Mouse (Mus musculus): ENCODE data around the gene Pik3cb. TPM values are rescaled to one million over a fixed set of nuclear protein-coding genes. Genes with fewer than 3 reads are reported as not detected.

The Pik3cb gene
- polyA plus RNA-seq, 1 experiment, result 55.5 TPM

GRCm38 (mm10) chr9:99016301-99016700 is 124.1 kb downstream of the Pik3cb start:
- Histone ChIP-seq H3K27ac (ENCODE audit: insufficient read depth, low read length) (no peak overlapping the region), H3K9me3 (replicated peaks; ENCODE audit: control insufficient read depth, insufficient read depth, low read length, poor library complexity, severe bottlenecking) (no peaks in the 10 kb centered on the region), H3K4me1 (ENCODE audit: control insufficient read depth, insufficient read depth, low read length) (no peaks in the 10 kb centered on the region)

DNA sequence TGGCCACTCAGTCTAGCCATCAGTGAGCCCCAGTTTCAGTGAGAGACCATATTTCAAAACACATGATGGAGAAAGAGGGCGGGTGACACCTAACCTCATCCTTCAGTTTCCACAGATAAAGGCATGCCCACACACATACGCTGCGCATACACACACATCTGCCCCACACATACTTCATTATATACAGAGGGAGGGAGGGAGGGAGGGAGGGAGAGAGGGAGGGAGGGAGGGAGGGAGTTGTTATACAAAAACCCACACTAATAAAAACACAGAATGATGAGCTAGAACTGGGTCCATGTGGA is 130.6 kb downstream of the Pik3cb start:
- TF ChIP-seq POLR2A (IDR thresholded peaks at IDR 0.05; ENCODE audit: insufficient read depth, low read length), result no peak
- no peak for TF ChIP-seq CTCF (IDR thresholded peaks at IDR 0.05; ENCODE audit: low read depth, low read length)
- no peak for TF ChIP-seq EP300 (IDR thresholded peaks at IDR 0.05; ENCODE audit: insufficient read depth, low read depth, low read length)
- Histone ChIP-seq H3K9me3 (replicated peaks; ENCODE audit: control insufficient read depth, insufficient read depth, low read length, poor library complexity, severe bottlenecking) (no peaks in the 10 kb centered on the region), H3K27me3 (ENCODE audit: control insufficient read depth, insufficient read depth, low read length, poor library complexity, severe bottlenecking) (no peaks in the 10 kb centered on the region), H3K36me3 (ENCODE audit: control insufficient read depth, insufficient read depth, low read length, poor library complexity, severe bottlenecking) (no peaks in the 10 kb centered on the region), H3K9ac (ENCODE audit: low read depth, poor library complexity, severe bottlenecking) (no peak overlapping the region), H3K4me3 (ENCODE audit: low read depth, low read length) (no peak overlapping the region), H3K4me1 (ENCODE audit: control insufficient read depth, insufficient read depth, low read length) (no peaks in the 10 kb centered on the region), H3K27ac (ENCODE audit: insufficient read depth, low read length) (no peak overlapping the region)

More at GRCm38 (mm10) chr9:99016301-99016700, 124.1 kb downstream of the Pik3cb start:
- Histone ChIP-seq H3K36me3 (ENCODE audit: control insufficient read depth, insufficient read depth, low read length, poor library complexity, severe bottlenecking) (no peaks in the 10 kb centered on the region), H3K9ac (ENCODE audit: low read depth, poor library complexity, severe bottlenecking) (no peak overlapping the region), H3K27me3 (ENCODE audit: control insufficient read depth, insufficient read depth, low read length, poor library complexity, severe bottlenecking) (no peaks in the 10 kb centered on the region), H3K4me3 (ENCODE audit: low read depth, low read length) (no peak overlapping the region)
- TF ChIP-seq CTCF (IDR thresholded peaks at IDR 0.05; ENCODE audit: low read depth, low read length) (no peak), POLR2A (IDR thresholded peaks at IDR 0.05; ENCODE audit: insufficient read depth, low read length) (no peak), EP300 (IDR thresholded peaks at IDR 0.05; ENCODE audit: insufficient read depth, low read depth, low read length) (no peak)

- H3K9ac ChIP-seq (ENCODE audit: low read depth, poor library complexity, severe bottlenecking), result no peak overlapping the region
Measured at GRCm38 (mm10) chr9:99009069-99009897, 131.1 kb downstream of the Pik3cb start.

GRCm38 (mm10) chr9:99001326-99001725 is 139.1 kb downstream of the Pik3cb start:
- Histone ChIP-seq H3K9ac (ENCODE audit: low read depth, poor library complexity, severe bottlenecking) (no peak overlapping the region), H3K27ac (ENCODE audit: insufficient read depth, low read length) (no peak overlapping the region), H3K27me3 (ENCODE audit: control insufficient read depth, insufficient read depth, low read length, poor library complexity, severe bottlenecking) (no peaks in the 10 kb centered on the region), H3K9me3 (replicated peaks; ENCODE audit: control insufficient read depth, insufficient read depth, low read length, poor library complexity, severe bottlenecking) (no peaks in the 10 kb centered on the region), H3K4me1 (ENCODE audit: control insufficient read depth, insufficient read depth, low read length) (no peaks in the 10 kb centered on the region), H3K4me3 (ENCODE audit: low read depth, low read length) (no peak overlapping the region), H3K36me3 (ENCODE audit: control insufficient read depth, insufficient read depth, low read length, poor library complexity, severe bottlenecking) (no peaks in the 10 kb centered on the region)
- no peak for TF ChIP-seq CTCF (IDR thresholded peaks at IDR 0.05; ENCODE audit: low read depth, low read length)
- no peak for TF ChIP-seq EP300 (IDR thresholded peaks at IDR 0.05; ENCODE audit: insufficient read depth, low read depth, low read length)
- no peak for TF ChIP-seq POLR2A (IDR thresholded peaks at IDR 0.05; ENCODE audit: insufficient read depth, low read length)

More at GRCm38 (mm10) chr9:99009069-99009897, 131.1 kb downstream of the Pik3cb start:
- Histone ChIP-seq H3K4me3 (ENCODE audit: low read depth, low read length) (no peak overlapping the region), H3K27ac (ENCODE audit: insufficient read depth, low read length) (no peak overlapping the region), H3K36me3 (ENCODE audit: control insufficient read depth, insufficient read depth, low read length, poor library complexity, severe bottlenecking) (no peaks in the 10 kb centered on the region), H3K4me1 (ENCODE audit: control insufficient read depth, insufficient read depth, low read length) (no peaks in the 10 kb centered on the region), H3K9me3 (replicated peaks; ENCODE audit: control insufficient read depth, insufficient read depth, low read length, poor library complexity, severe bottlenecking) (no peaks in the 10 kb centered on the region), H3K27me3 (ENCODE audit: control insufficient read depth, insufficient read depth, low read length, poor library complexity, severe bottlenecking) (no peaks in the 10 kb centered on the region)
- no peak for TF ChIP-seq CTCF (IDR thresholded peaks at IDR 0.05; ENCODE audit: low read depth, low read length)
- no peak for TF ChIP-seq EP300 (IDR thresholded peaks at IDR 0.05; ENCODE audit: insufficient read depth, low read depth, low read length)
- TF ChIP-seq POLR2A (IDR thresholded peaks at IDR 0.05; ENCODE audit: insufficient read depth, low read length), result no peak

GRCm38 (mm10) chr9:98999881-99000339 is 140.5 kb downstream of the Pik3cb start:
- H3K27ac ChIP-seq (ENCODE audit: insufficient read depth, low read length), result no peak overlapping the region
- no peaks in the 10 kb centered on the region for H3K4me1 ChIP-seq (ENCODE audit: control insufficient read depth, insufficient read depth, low read length)
- no peak overlapping the region for H3K9ac ChIP-seq (ENCODE audit: low read depth, poor library complexity, severe bottlenecking)
- H3K36me3 ChIP-seq (ENCODE audit: control insufficient read depth, insufficient read depth, low read length, poor library complexity, severe bottlenecking), result no peaks in the 10 kb centered on the region
- TF ChIP-seq EP300 (IDR thresholded peaks at IDR 0.05; ENCODE audit: insufficient read depth, low read depth, low read length) (no peak), CTCF (IDR thresholded peaks at IDR 0.05; ENCODE audit: low read depth, low read length) (no peak), POLR2A (IDR thresholded peaks at IDR 0.05; ENCODE audit: insufficient read depth, low read length) (no peak)
- H3K27me3 ChIP-seq (ENCODE audit: control insufficient read depth, insufficient read depth, low read length, poor library complexity, severe bottlenecking), result no peaks in the 10 kb centered on the region
- no peak overlapping the region for H3K4me3 ChIP-seq (ENCODE audit: low read depth, low read length)
- H3K9me3 ChIP-seq (replicated peaks; ENCODE audit: control insufficient read depth, insufficient read depth, low read length, poor library complexity, severe bottlenecking), result no peaks in the 10 kb centered on the region

- no peak overlapping the region for H3K27ac ChIP-seq (ENCODE audit: insufficient read depth, low read length)
- H3K36me3 ChIP-seq (ENCODE audit: control insufficient read depth, insufficient read depth, low read length, poor library complexity, severe bottlenecking), result no peaks in the 10 kb centered on the region
- H3K4me3 ChIP-seq (ENCODE audit: low read depth, low read length), result no peak overlapping the region
- H3K9ac ChIP-seq (ENCODE audit: low read depth, poor library complexity, severe bottlenecking), result no peak overlapping the region
- no peaks in the 10 kb centered on the region for H3K27me3 ChIP-seq (ENCODE audit: control insufficient read depth, insufficient read depth, low read length, poor library complexity, severe bottlenecking)
- H3K4me1 ChIP-seq (ENCODE audit: control insufficient read depth, insufficient read depth, low read length), result no peaks in the 10 kb centered on the region
- TF ChIP-seq CTCF (IDR thresholded peaks at IDR 0.05; ENCODE audit: low read depth, low read length) (no peak), POLR2A (IDR thresholded peaks at IDR 0.05; ENCODE audit: insufficient read depth, low read length) (no peak), EP300 (IDR thresholded peaks at IDR 0.05; ENCODE audit: insufficient read depth, low read depth, low read length) (no peak)
- H3K9me3 ChIP-seq (replicated peaks; ENCODE audit: control insufficient read depth, insufficient read depth, low read length, poor library complexity, severe bottlenecking), result no peaks in the 10 kb centered on the region
Measured at GRCm38 (mm10) chr9:98994103-98994502, 146.3 kb downstream of the Pik3cb start.
